Mouse (Mus musculus) frontal cortex, postnatal 36 days (tissue): ENCODE data around the gene Tmem236.

Source experiments
- DNase-seq, 2 experiments: peaks; one replicate each; pipeline ENCODE4 v3.0.0; 2022; ENCODE audit warnings: low spot score in 2 of 2

Gene Tmem236

GRCm38 (mm10) chr2:14251938-14252337 lies 77.6 kb downstream of the Tmem236 start:
- DNase-seq = no peak

DNA sequence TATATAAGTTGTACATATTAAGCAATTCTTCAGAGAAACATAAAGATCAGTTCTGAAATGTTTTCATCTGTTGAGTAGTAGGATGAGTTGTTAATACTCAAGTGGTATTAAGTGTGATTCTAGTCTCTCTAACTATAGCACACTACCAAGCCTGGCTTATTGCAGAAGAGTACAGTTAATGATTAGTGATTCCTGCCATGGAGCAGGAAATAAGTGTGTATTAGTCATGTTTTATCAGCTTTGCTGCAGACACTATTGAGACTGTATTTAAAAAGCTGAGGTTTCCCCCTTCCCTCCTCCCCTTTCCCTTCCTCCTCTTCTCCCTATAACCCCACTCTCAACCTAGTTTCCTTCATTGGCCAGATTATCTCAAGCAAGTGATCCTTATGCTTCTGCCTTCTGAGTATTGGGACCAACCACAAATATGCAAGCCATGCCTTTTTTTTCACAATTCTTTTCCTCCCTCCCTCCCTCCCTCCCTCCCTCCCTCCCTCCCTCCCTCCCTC lies 84.1 kb downstream of the Tmem236 start:
- no peak for DNase-seq

DNA sequence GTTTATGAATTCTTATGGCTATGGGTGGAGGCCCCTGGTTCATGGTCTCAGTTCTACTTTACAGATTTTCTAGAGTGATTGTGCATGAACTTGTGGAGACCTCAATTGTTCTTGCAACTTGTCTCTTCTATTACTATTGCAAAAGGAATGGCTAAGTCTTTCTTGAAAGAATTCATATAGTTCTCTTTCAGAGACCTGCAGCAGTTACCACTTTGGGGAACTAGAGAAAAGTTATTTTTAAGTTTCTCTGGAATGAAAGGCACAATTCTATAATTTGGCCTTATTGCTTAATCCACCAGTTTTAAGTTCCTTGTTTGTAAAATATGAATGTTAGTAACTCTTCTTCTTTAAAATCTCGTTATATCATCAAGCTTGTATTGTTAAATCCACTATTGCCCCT lies 87.8 kb downstream of the Tmem236 start:
- DNase-seq = no peak

DNA sequence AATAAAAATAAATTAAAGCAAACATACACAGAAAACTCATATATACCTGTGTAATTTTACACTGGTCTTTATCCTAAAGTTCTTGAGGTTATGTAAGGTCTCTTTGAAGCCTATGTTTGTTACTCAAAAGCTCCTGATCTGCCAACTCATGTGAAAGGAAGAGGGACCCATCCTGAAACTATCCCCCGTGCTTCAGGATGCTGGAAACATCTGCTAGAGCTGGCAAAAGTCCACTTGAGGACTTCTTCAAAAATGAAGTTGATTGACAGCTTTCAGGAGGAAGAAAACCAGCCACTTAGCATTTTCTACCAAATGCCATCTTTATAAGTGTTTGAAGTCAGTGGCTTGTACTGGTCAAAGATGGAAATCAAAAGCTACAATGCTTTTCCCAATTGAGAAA lies 94.8 kb downstream of the Tmem236 start:
- no peak for DNase-seq
